ENCODE assay signal across 8 mouse cellular contexts in the genomic region with DNA sequence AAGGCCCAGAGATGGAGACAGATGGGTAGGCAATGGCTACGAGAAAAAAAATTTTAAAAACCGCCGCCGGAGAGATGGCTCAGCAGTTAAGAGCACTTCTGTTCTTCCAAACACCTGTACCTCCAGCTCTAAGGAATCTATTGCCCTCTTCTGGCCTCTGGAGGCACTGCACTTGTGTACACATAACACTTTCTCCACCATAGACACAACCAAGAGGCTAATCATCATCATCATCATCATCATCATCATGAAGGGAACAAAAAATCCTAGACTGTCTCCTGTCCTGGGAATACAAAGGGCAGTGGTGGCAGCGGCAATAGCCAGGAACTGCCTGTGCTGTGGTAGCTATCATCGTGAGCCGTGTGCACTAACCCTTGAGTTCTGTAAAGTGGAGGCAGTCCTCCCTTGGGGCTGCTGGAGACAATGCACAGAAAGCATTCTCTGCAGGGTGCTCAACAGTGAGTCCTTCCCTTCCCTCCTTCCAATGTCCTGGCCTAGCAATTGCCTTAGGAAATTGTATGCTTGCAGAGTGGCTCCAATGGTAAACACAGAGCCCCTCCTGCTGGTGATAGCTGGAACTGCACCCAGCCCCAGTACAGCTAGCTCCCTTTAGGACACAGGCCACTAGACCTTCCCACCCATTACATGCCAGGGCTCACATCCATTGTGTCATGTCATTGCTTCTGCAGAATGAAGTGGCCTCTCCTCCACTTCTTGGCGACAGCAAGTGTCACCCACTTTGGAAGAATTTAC. TPM values are rescaled to one million over a fixed set of nuclear protein-coding genes. Genes with fewer than 3 reads are reported as not detected.
DNase-seq lines count a peak whose midpoint lies in the region; ATAC-seq and TF ChIP-seq lines count a peak whose summit lies in the region.

No protein-coding gene starts in this region.

- TF ChIP-seq POLR2A in limb, embryonic 14.5 days (IDR thresholded peaks at IDR 0.05; ENCODE audit: borderline replicate concordance, extremely low read depth, insufficient read depth, insufficient read length), result no peak

- peaks cover 39% of the 10 kb centered on the region for H3K36me3 ChIP-seq in hindbrain, embryonic 14.5 days (replicated peaks; ENCODE audit: control insufficient read depth, insufficient read depth)
- peaks cover 27% of the 10 kb centered on the region for H3K36me3 ChIP-seq in hindbrain, embryonic 16.5 days (ENCODE audit: control insufficient read depth, insufficient read depth, low read length)
- H3K36me3 ChIP-seq in limb, embryonic 14.5 days (ENCODE audit: control insufficient read depth, insufficient read depth, low read length), result peaks cover 42% of the 10 kb centered on the region

- no peak overlapping the region for H3K9ac ChIP-seq in hindbrain, embryonic 14.5 days
- H3K9ac ChIP-seq in hindbrain, embryonic 16.5 days (ENCODE audit: low read depth, low read length), result no peak overlapping the region
- no peak overlapping the region for H3K9ac ChIP-seq in limb, embryonic 14.5 days (ENCODE audit: low read depth, low read length, severe bottlenecking)

- no peak for ATAC-seq in hindbrain, embryonic 14.5 days (ENCODE audit: low FRiP score)
- no peak for ATAC-seq in hindbrain, embryonic 16.5 days
- no peak for ATAC-seq in limb, embryonic 14.5 days (ENCODE audit: low FRiP score, low read depth)
- ATAC-seq in neutrophil, adult 5-6 weeks (ENCODE audit: extremely low read depth, insufficient number of reproducible peaks, low FRiP score, poor library complexity, severe bottlenecking), result peak; percentile 86

- H3K4me3 ChIP-seq in hindbrain, embryonic 14.5 days (replicated peaks; ENCODE audit: low read length), result no peak overlapping the region
- no peak overlapping the region for H3K4me3 ChIP-seq in hindbrain, embryonic 16.5 days (ENCODE audit: low read length)
- H3K4me3 ChIP-seq in limb, embryonic 14.5 days (replicated peaks; ENCODE audit: low read length), result no peak overlapping the region

- WGBS in hindbrain, embryonic 14.5 days, result 73% methylated on average over 8 of the region's 8 CpGs
- WGBS in hindbrain, embryonic 16.5 days, result 73% methylated on average over 8 of the region's 8 CpGs
- 71% methylated on average over 8 of the region's 8 CpGs for WGBS in limb, embryonic 14.5 days

- no peaks in the 10 kb centered on the region for H3K27me3 ChIP-seq in hindbrain, embryonic 14.5 days (ENCODE audit: control insufficient read depth, insufficient read depth, low read length)
- H3K27me3 ChIP-seq in hindbrain, embryonic 16.5 days (replicated peaks; ENCODE audit: control insufficient read depth, insufficient read depth, low read length), result no peaks in the 10 kb centered on the region
- H3K27me3 ChIP-seq in limb, embryonic 14.5 days (ENCODE audit: control insufficient read depth, insufficient read depth, low read length), result no peaks in the 10 kb centered on the region

- no peaks in the 10 kb centered on the region for H3K4me1 ChIP-seq in hindbrain, embryonic 14.5 days (replicated peaks; ENCODE audit: control insufficient read depth, insufficient read depth, low read length)
- H3K4me1 ChIP-seq in hindbrain, embryonic 16.5 days (ENCODE audit: control insufficient read depth, insufficient read depth, low read depth, low read length), result no peaks in the 10 kb centered on the region
- no peaks in the 10 kb centered on the region for H3K4me1 ChIP-seq in limb, embryonic 14.5 days (ENCODE audit: control insufficient read depth, insufficient read depth, low read length)

- H3K9me3 ChIP-seq in hindbrain, embryonic 14.5 days (ENCODE audit: control insufficient read depth, low read length), result peaks cover 8% of the 10 kb centered on the region
- no peaks in the 10 kb centered on the region; the same call in 1 of the 2 replicates for H3K9me3 ChIP-seq in hindbrain, embryonic 16.5 days (ENCODE audit: control insufficient read depth, low read length)
- H3K9me3 ChIP-seq in limb, embryonic 14.5 days (ENCODE audit: control insufficient read depth, low read length), result 0 out of 2 replicates have a peak, but pooled peaks cover 7% of the 10 kb centered on the region

- no peak overlapping the region for H3K27ac ChIP-seq in hindbrain, embryonic 14.5 days
- H3K27ac ChIP-seq in hindbrain, embryonic 16.5 days (ENCODE audit: low read depth, low read length), result no peak overlapping the region
- no peak overlapping the region for H3K27ac ChIP-seq in limb, embryonic 14.5 days (replicated peaks; ENCODE audit: low read depth, low read length)

- peak; percentile 34 for DNase-seq in hindbrain, embryonic 14.5 days (ENCODE audit: low spot score)
- DNase-seq in adrenal gland, postnatal 36 days, result peak; percentile 67 to 79
- DNase-seq in frontal cortex, postnatal 36 days (ENCODE audit: low spot score in 2 of 2), result peak; percentile 63 to 72
- DNase-seq in kidney, adult 18-20 months, result peak; percentile 71
- peak; percentile 34 for DNase-seq in limb, embryonic 14.5 days (ENCODE audit: low spot score)
- DNase-seq in thymus, adult 18-20 months, result peak; percentile 48 to 58

- H3K4me2 ChIP-seq in hindbrain, embryonic 14.5 days (replicated peaks), result no peak overlapping the region
- H3K4me2 ChIP-seq in hindbrain, embryonic 16.5 days (ENCODE audit: low read length), result no peak overlapping the region
- no peak overlapping the region for H3K4me2 ChIP-seq in limb, embryonic 14.5 days (replicated peaks; ENCODE audit: low read depth, low read length, severe bottlenecking)

RNA-seq across cellular contexts. Expression of gene Ppp1r8, which starts 19.2 kb away (rescaled TPM):
- 49.3 and 62.7 TPM in 2 replicates for polyA plus RNA-seq in hindbrain, embryonic 14.5 days (2014; fragmentation: Nextera tagmentation; extraction: Ambion mirVana)
- 58.3 and 59.4 TPM in 2 replicates for polyA plus RNA-seq in hindbrain, embryonic 16.5 days (2015; fragmentation: Nextera tagmentation; extraction: Ambion mirVana)
- total RNA-seq in adrenal gland, postnatal 36 days (2021), result 10 to 100 TPM; 43.0 to 49.3 TPM
- polyA plus RNA-seq in limb, embryonic 14.5 days (2012; rRNA removed), result 79.7 and 91.6 TPM in 2 replicates
- polyA plus RNA-seq in limb, embryonic 14.5 days (2014; fragmentation: Nextera tagmentation; extraction: Ambion mirVana), result 66.2 and 68.0 TPM in 2 replicates
- total RNA-seq in neutrophil, adult 5-6 weeks (2017), result 39.9 and 42.0 TPM in 2 replicates

RNA-seq across cellular contexts. Expression of gene Themis2, which starts 27.6 kb away (rescaled TPM):
- 0.61 and 0.71 TPM in 2 replicates for polyA plus RNA-seq in hindbrain, embryonic 14.5 days (2014; fragmentation: Nextera tagmentation; extraction: Ambion mirVana)
- polyA plus RNA-seq in hindbrain, embryonic 16.5 days (2015; fragmentation: Nextera tagmentation; extraction: Ambion mirVana), result 0.36 and 0.64 TPM in 2 replicates
- 1 to 10 TPM; 1.3 to 1.7 TPM for total RNA-seq in adrenal gland, postnatal 36 days (2021)
- 2.0 and 2.1 TPM in 2 replicates for polyA plus RNA-seq in limb, embryonic 14.5 days (2012; rRNA removed)
- polyA plus RNA-seq in limb, embryonic 14.5 days (2014; fragmentation: Nextera tagmentation; extraction: Ambion mirVana), result 1.9 and 2.4 TPM in 2 replicates
- total RNA-seq in neutrophil, adult 5-6 weeks (2017), result 269 and 270 TPM in 2 replicates

RNA-seq across cellular contexts. Expression of gene Rpa2, which starts 55.7 kb away (rescaled TPM):
- 37.0 and 46.7 TPM in 2 replicates for polyA plus RNA-seq in hindbrain, embryonic 14.5 days (2014; fragmentation: Nextera tagmentation; extraction: Ambion mirVana)
- 40.7 and 43.6 TPM in 2 replicates for polyA plus RNA-seq in hindbrain, embryonic 16.5 days (2015; fragmentation: Nextera tagmentation; extraction: Ambion mirVana)
- total RNA-seq in adrenal gland, postnatal 36 days (2021), result 10 to 100 TPM; 10.8 to 13.6 TPM
- polyA plus RNA-seq in limb, embryonic 14.5 days (2012; rRNA removed), result 74.5 and 76.4 TPM in 2 replicates
- polyA plus RNA-seq in limb, embryonic 14.5 days (2014; fragmentation: Nextera tagmentation; extraction: Ambion mirVana), result 104 and 114 TPM in 2 replicates
- total RNA-seq in neutrophil, adult 5-6 weeks (2017), result 24.2 and 32.4 TPM in 2 replicates
